ENCODE assay signal across 10 mouse cellular contexts in the genomic region with DNA sequence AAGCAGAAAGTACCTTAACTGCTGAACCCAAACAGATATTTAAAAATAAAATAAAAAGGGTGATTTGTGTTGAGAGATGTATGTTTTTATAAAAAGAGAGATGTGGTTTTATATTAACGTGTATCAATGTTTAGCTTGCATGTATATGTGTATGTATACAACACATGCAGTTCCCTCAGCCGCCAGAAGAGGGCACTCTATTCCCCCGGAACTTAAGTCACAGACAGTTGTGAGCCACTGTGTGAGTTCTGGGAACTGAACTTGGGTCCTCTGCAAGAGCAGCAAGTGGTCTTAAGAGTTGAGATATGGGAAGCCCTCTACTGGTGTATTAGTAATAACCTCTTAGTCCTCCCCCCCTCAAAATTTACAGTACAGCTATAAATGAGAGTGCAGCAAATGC.
DNase-seq lines count a peak whose midpoint lies in the region; ATAC-seq lines count a peak whose summit lies in the region.
"Had no signal": no experiment of that assay in that cellular context is flagged by ENCODE, and none has a peak within 500 bp of the region (broad histone marks: within the 10 kb centered on the region; RNA-seq: fewer than 3 reads in every experiment).

No protein-coding gene starts in this region.

- no peaks in the 10 kb centered on the region for H3K9me3 ChIP-seq in hindbrain, embryonic 11.5 days (ENCODE audit: control insufficient read depth, low read length)
- H3K9me3 ChIP-seq in hindbrain, embryonic 12.5 days (replicated peaks): peaks cover 22% of the 10 kb centered on the region
- 0 out of 2 replicates have a peak, but pooled peaks cover 5% of the 10 kb centered on the region for H3K9me3 ChIP-seq in embryonic facial prominence, embryonic 14.5 days (ENCODE audit: control insufficient read depth, low read length)

- WGBS in hindbrain, embryonic 11.5 days: 70% methylated on average over 3 of the region's 3 CpGs
- 71% methylated on average over 3 of the region's 3 CpGs for WGBS in hindbrain, embryonic 12.5 days
- 70% methylated on average over 3 of the region's 3 CpGs for WGBS in embryonic facial prominence, embryonic 14.5 days

- no peak overlapping the region for H3K9ac ChIP-seq in hindbrain, embryonic 11.5 days (ENCODE audit: low read depth, low read length)
- no peak overlapping the region for H3K9ac ChIP-seq in hindbrain, embryonic 12.5 days
- H3K9ac ChIP-seq in embryonic facial prominence, embryonic 14.5 days (ENCODE audit: low read depth, low read length): no peak overlapping the region

- peak; percentile 30 for DNase-seq in hindbrain, embryonic 11.5 days (ENCODE audit: low spot score)
- peak; percentile 23 to 45 for DNase-seq in spleen, postnatal 10 days (ENCODE audit: low spot score in 2 of 2)
- DNase-seq in spleen, postnatal 4 days (ENCODE audit: low spot score in 2 of 2): no peak
- DNase-seq in embryonic facial prominence, embryonic 14.5 days (ENCODE audit: low spot score): no peak
- peak; percentile 26 to 37 for DNase-seq in thymus, postnatal 36 days
- DNase-seq in urinary bladder, adult 18-20 months (ENCODE audit: low spot score in 2 of 2): no peak

- no peaks in the 10 kb centered on the region for H3K4me1 ChIP-seq in hindbrain, embryonic 11.5 days (replicated peaks; ENCODE audit: control insufficient read depth, insufficient read depth, low read length)
- H3K4me1 ChIP-seq in hindbrain, embryonic 12.5 days: no peaks in the 10 kb centered on the region
- no peaks in the 10 kb centered on the region for H3K4me1 ChIP-seq in embryonic facial prominence, embryonic 14.5 days (ENCODE audit: control insufficient read depth, insufficient read depth, low read length)

- H3K4me2 ChIP-seq in hindbrain, embryonic 11.5 days (replicated peaks; ENCODE audit: low read depth, low read length): no peak overlapping the region
- H3K4me2 ChIP-seq in hindbrain, embryonic 12.5 days (replicated peaks): no peak overlapping the region
- no peak overlapping the region for H3K4me2 ChIP-seq in embryonic facial prominence, embryonic 14.5 days (ENCODE audit: low read depth, low read length)

- H3K27ac ChIP-seq in hindbrain, embryonic 11.5 days (ENCODE audit: low read depth, low read length): no peak overlapping the region
- no peak overlapping the region for H3K27ac ChIP-seq in hindbrain, embryonic 12.5 days
- H3K27ac ChIP-seq in embryonic facial prominence, embryonic 14.5 days (replicated peaks; ENCODE audit: low read depth, low read length): peak overlapping the region; percentile 62; the same call in 1 of the 2 replicates

- H3K36me3 ChIP-seq in hindbrain, embryonic 11.5 days (ENCODE audit: control insufficient read depth, insufficient read depth, low read length): peaks cover 13% of the 10 kb centered on the region
- peaks cover 37% of the 10 kb centered on the region for H3K36me3 ChIP-seq in hindbrain, embryonic 12.5 days
- H3K36me3 ChIP-seq in embryonic facial prominence, embryonic 14.5 days (ENCODE audit: control insufficient read depth, insufficient read depth, low read length): peaks cover 43% of the 10 kb centered on the region

- H3K4me3 ChIP-seq in hindbrain, embryonic 11.5 days (ENCODE audit: low read depth, low read length): no peak overlapping the region
- H3K4me3 ChIP-seq in hindbrain, embryonic 12.5 days: no peak overlapping the region
- no peak overlapping the region for H3K4me3 ChIP-seq in embryonic facial prominence, embryonic 14.5 days (ENCODE audit: low read depth, low read length)
- H3K4me3 ChIP-seq: erythroblast, embryonic 14.5 days; megakaryocyte, embryonic 14.5 days had no signal

- no peaks in the 10 kb centered on the region for H3K27me3 ChIP-seq in hindbrain, embryonic 11.5 days (ENCODE audit: control insufficient read depth, insufficient read depth, low read length)
- H3K27me3 ChIP-seq in hindbrain, embryonic 12.5 days: no peaks in the 10 kb centered on the region
- H3K27me3 ChIP-seq in embryonic facial prominence, embryonic 14.5 days (replicated peaks; ENCODE audit: control insufficient read depth, insufficient read depth, low read length): no peaks in the 10 kb centered on the region
- H3K27me3 ChIP-seq: megakaryocyte, embryonic 14.5 days had no signal

- no peak for ATAC-seq in hindbrain, embryonic 11.5 days (ENCODE audit: low FRiP score)
- ATAC-seq in hindbrain, embryonic 12.5 days (ENCODE audit: low FRiP score): no peak
- ATAC-seq in embryonic facial prominence, embryonic 14.5 days (ENCODE audit: low read depth): no peak
- no peak; the same call in 1 of the 2 replicates for ATAC-seq in granulocyte monocyte progenitor cell, adult 5-6 weeks (replicated peaks; ENCODE audit: poor library complexity, severe bottlenecking)

Comparison
In these comparisons a context has a peak if more than half of its experiments do, and no peak if none do; other contexts are left out.
1. DNase-seq: peak in hindbrain, embryonic 11.5 days (single experiment), spleen, postnatal 10 days (2 of 2) and thymus, postnatal 36 days (2 of 2); none in spleen, postnatal 4 days (0 of 2), embryonic facial prominence, embryonic 14.5 days (single experiment) and urinary bladder, adult 18-20 months (0 of 2).